Mouse (Mus musculus): ENCODE results near the gene Tgfbr3. TPM values are rescaled to one million over a fixed set of nuclear protein-coding genes. Genes with fewer than 3 reads are reported as not detected.

Tgfbr3 gene
- 49.2 and 60.8 TPM in 2 replicates for polyA plus RNA-seq (2012; rRNA removed)

DNA sequence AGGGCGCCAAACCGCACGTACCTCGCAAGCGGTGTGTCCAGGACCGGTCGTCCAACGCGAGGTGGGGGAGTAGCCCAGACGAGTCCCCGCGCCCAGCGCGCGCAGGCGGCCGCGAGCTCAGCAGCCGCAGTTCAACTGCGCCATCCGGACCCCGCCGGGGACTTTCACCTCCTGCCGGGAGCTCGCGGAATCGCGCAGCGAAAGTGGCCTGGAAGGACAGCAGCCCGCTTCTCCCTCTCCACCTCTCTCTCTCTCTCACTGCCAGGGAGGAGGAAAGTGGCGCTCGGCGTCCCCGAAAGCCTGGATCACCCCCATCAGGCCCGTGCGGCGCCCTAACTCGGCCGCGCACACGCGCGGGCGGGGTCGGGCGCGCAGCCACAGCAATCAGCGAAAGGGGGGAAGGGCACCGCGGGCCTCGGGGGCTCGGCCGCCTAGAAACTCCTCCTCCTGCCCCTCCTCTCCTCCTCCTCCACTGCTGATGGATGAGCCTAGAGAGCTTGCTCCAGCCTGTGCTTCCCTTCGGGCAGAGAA is at the start of gene Tgfbr3:
Gene Tgfbr3, minus strand, starts transcription at position 396 of the 531 bp plus-strand sequence.

GRCm38 (mm10) chr5:107330916-107331421 is 41.5 kb upstream of the Tgfbr3 start, which contains the start of gene Brdt:
Gene Brdt (plus strand): TSS chr5:107331159.

Other genes with a start within 250 kb of the Tgfbr3 start
- gene Brdt, start 41.5 kb upstream of the Tgfbr3 start, polyA plus RNA-seq (2012; rRNA removed): 3.0 and 3.6 TPM in 2 replicates
- gene Ephx4, start 113.1 kb upstream of the Tgfbr3 start, polyA plus RNA-seq (2012; rRNA removed): 1.7 and 3.9 TPM in 2 replicates
- not detected in 2 replicates for gene Lpcat2b, start 141.9 kb upstream of the Tgfbr3 start, polyA plus RNA-seq (2012; rRNA removed)
- gene Btbd8, start 148.4 kb upstream of the Tgfbr3 start, polyA plus RNA-seq (2012; rRNA removed): 1.0 and 1.1 TPM in 2 replicates
- 0.03 TPM in 1 of 2 replicates, not detected in the other for gene Gm42669, start 218.0 kb upstream of the Tgfbr3 start, polyA plus RNA-seq (2012; rRNA removed)
- 0.02 TPM in 1 of 2 replicates, not detected in the other for gene 1700028K03Rik, start 245.1 kb upstream of the Tgfbr3 start, polyA plus RNA-seq (2012; rRNA removed)